Mouse (Mus musculus): ENCODE measurements around the gene Mapk13. TPM values are rescaled to one million over a fixed set of nuclear protein-coding genes. Genes with fewer than 3 reads are reported as not detected.
A peak's percentile ranks its signal among the peaks of the same experiment; 100 is the strongest.

Mapk13 gene
- polyA plus RNA-seq, 1 experiment: 1.1 TPM

DNA sequence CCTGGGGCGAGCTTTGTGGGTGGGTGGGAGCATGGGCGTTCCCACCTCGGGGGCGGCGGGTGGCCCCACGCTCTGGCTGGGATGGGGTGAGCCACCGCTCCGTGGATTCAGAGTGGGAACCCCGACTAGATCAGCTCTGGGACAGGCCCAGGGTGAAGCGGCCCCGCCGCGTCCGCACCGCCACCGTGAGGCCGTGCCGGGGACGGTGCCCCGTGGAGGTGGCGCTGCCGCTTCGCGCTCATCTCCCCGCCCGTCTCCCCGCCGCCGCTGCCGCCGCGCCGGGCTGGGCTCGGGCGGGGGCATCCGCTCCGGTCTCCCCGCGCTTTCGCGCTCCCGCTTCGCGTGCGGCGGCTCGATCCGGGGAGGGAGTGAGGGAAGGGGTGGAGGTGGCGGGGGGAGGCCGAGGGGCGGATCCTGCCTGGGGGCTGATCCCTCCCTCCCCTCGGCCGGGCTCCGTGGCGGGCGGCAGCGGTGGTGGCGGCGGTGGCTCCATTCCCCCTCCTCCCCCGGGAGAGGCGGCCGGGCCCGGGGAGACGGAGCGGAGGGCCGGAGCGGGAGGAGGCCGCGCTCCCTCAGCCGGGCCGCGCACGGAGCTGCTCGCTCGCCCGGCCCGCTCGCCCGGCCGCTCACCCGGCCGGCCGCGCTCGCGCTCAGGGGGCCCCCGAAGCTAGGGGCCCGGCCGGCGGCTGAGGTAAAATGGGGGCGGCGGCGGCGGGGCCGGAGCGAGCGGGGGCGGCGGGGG lies 31.7 kb downstream of the Mapk13 start, which contains the start of gene Brpf3:
Gene Brpf3 (plus strand): TSS at position 420 of the 742 bp plus-strand sequence.
- H3K27me3 ChIP-seq (ENCODE audit: control insufficient read depth, insufficient read depth, low read length): no peaks in the 10 kb centered on the region
- TF ChIP-seq POLR2A (IDR thresholded peaks at IDR 0.05; ENCODE audit: low read depth, low read length) (no peak; the same call in 1 of the 2 replicates), CTCF (IDR thresholded peaks at IDR 0.05; ENCODE audit: extremely low read depth, insufficient read depth, insufficient read length, insufficient replicate concordance) (peak; percentile 51; the same call in 1 of the 2 replicates)
- WGBS: 1% methylated on average over 82 of the region's 99 CpGs
- DNase-seq (ENCODE audit: low read depth in 1 of 2, low spot score in 2 of 2): peak; percentile 36 to 74
- peaks cover 6% of the 10 kb centered on the region for H3K4me1 ChIP-seq (ENCODE audit: control insufficient read depth, insufficient read depth, insufficient read length)
- H3K27ac ChIP-seq (ENCODE audit: insufficient read depth, low read length): peak within 1 kb of the TSS; percentile 83
- no peaks in the 10 kb centered on the region; the same call in 1 of the 2 replicates for H3K36me3 ChIP-seq (ENCODE audit: control insufficient read depth, insufficient read depth, low read length)
- peak within 1 kb of the TSS; percentile 63 for H3K4me3 ChIP-seq (ENCODE audit: extremely low read depth, insufficient read depth, insufficient read length)

GRCm38 (mm10) chr17:28801474-28802005 lies 32.4 kb downstream of the Mapk13 start:
- 1% methylated on average over 41 of the region's 42 CpGs for WGBS
- TF ChIP-seq POLR2A (IDR thresholded peaks at IDR 0.05; ENCODE audit: low read depth, low read length): peak; percentile 90
- TF ChIP-seq CTCF (IDR thresholded peaks at IDR 0.05; ENCODE audit: extremely low read depth, insufficient read depth, insufficient read length, insufficient replicate concordance): no peak
- H3K27ac ChIP-seq (ENCODE audit: insufficient read depth, low read length): peak overlapping the region; percentile 83

GRCm38 (mm10) chr17:28802006-28802481 lies 32.9 kb downstream of the Mapk13 start:
- 2% methylated on average over 18 of the region's 18 CpGs for WGBS
- no peaks in the 10 kb centered on the region for H3K27me3 ChIP-seq (ENCODE audit: control insufficient read depth, insufficient read depth, low read length)
- H3K4me3 ChIP-seq (ENCODE audit: extremely low read depth, insufficient read depth, insufficient read length): peak overlapping the region; percentile 63
- H3K27ac ChIP-seq (ENCODE audit: insufficient read depth, low read length): no peak overlapping the region
- H3K36me3 ChIP-seq (ENCODE audit: control insufficient read depth, insufficient read depth, low read length): peaks cover 9% of the 10 kb centered on the region
- TF ChIP-seq POLR2A (IDR thresholded peaks at IDR 0.05; ENCODE audit: low read depth, low read length) (no peak), CTCF (IDR thresholded peaks at IDR 0.05; ENCODE audit: extremely low read depth, insufficient read depth, insufficient read length, insufficient replicate concordance) (no peak)
- H3K4me1 ChIP-seq (ENCODE audit: control insufficient read depth, insufficient read depth, insufficient read length): peaks cover 6% of the 10 kb centered on the region
- DNase-seq (ENCODE audit: low read depth in 1 of 2, low spot score in 2 of 2): peak in 1 of 2 experiments; percentile 17

More at GRCm38 (mm10) chr17:28801474-28802005, 32.4 kb downstream of the Mapk13 start:
- Histone ChIP-seq H3K36me3 (ENCODE audit: control insufficient read depth, insufficient read depth, low read length) (peaks cover 4% of the 10 kb centered on the region), H3K4me3 (ENCODE audit: extremely low read depth, insufficient read depth, insufficient read length) (peak overlapping the region; percentile 63), H3K27me3 (ENCODE audit: control insufficient read depth, insufficient read depth, low read length) (no peaks in the 10 kb centered on the region), H3K4me1 (ENCODE audit: control insufficient read depth, insufficient read depth, insufficient read length) (peaks cover 6% of the 10 kb centered on the region)
- DNase-seq (ENCODE audit: low read depth in 1 of 2, low spot score in 2 of 2): peak; percentile 96 to 99

DNA sequence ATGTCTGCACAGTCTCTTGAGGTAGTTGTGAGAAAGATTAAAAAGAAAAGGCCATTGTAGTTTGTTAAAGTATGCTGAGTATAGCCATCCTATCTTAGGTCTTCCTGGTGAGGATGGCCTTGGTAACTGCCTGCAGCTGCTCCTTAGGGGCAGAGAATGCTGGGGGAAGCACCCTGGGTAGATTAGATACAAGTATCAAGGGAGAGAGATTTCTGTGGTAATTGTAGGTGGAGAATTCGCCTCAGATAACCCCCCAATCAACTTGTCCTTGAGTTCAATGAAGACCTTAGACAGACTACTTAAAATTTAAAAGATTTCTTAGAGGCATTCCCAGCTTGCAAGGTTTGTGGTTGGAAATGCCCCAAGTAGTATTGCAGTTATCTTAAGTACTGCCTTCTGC lies 34.2 kb downstream of the Mapk13 start:
- Histone ChIP-seq H3K27ac (ENCODE audit: insufficient read depth, low read length) (no peak overlapping the region), H3K4me3 (ENCODE audit: extremely low read depth, insufficient read depth, insufficient read length) (no peak overlapping the region), H3K4me1 (ENCODE audit: control insufficient read depth, insufficient read depth, insufficient read length) (peaks cover 6% of the 10 kb centered on the region)

DNA sequence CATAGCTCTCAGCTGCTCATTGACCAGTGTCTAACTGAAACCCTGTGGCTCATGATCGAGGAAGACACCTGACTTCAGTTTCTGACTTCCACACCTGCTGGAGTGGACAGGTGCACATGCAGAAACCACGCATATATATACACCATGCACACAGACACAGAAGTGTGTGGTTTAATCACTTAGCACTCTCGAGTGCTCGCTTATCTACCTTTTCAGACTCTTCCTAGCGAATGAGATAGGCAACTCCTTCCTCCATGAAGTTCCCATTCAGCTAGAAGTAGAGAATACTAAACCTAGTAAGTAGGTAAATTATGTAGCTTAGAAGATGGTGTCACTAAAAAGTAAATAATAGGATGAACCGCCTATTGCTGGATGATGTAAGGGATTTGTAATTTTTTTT lies 35.9 kb downstream of the Mapk13 start:
- Histone ChIP-seq H3K27me3 (ENCODE audit: control insufficient read depth, insufficient read depth, low read length) (no peaks in the 10 kb centered on the region), H3K36me3 (ENCODE audit: control insufficient read depth, insufficient read depth, low read length) (peaks cover 14% of the 10 kb centered on the region), H3K27ac (ENCODE audit: insufficient read depth, low read length) (no peak overlapping the region), H3K4me1 (ENCODE audit: control insufficient read depth, insufficient read depth, insufficient read length) (peaks cover 4% of the 10 kb centered on the region; the same call in 1 of the 2 replicates), H3K4me3 (ENCODE audit: extremely low read depth, insufficient read depth, insufficient read length) (no peak overlapping the region)
- TF ChIP-seq CTCF (IDR thresholded peaks at IDR 0.05; ENCODE audit: extremely low read depth, insufficient read depth, insufficient read length, insufficient replicate concordance) (no peak), POLR2A (IDR thresholded peaks at IDR 0.05; ENCODE audit: low read depth, low read length) (no peak)
- no peak for DNase-seq (ENCODE audit: low read depth in 1 of 2, low spot score in 2 of 2)
- 78% methylated on average over 6 of the region's 6 CpGs for WGBS

More for the DNA sequence above, 34.2 kb downstream of the Mapk13 start:
- no peak for TF ChIP-seq CTCF (IDR thresholded peaks at IDR 0.05; ENCODE audit: extremely low read depth, insufficient read depth, insufficient read length, insufficient replicate concordance)
- no peak for TF ChIP-seq POLR2A (IDR thresholded peaks at IDR 0.05; ENCODE audit: low read depth, low read length)
- no peak for DNase-seq (ENCODE audit: low read depth in 1 of 2, low spot score in 2 of 2)
- 78% methylated on average over 1 of the region's 1 CpGs for WGBS
- Histone ChIP-seq H3K36me3 (ENCODE audit: control insufficient read depth, insufficient read depth, low read length) (peaks cover 14% of the 10 kb centered on the region), H3K27me3 (ENCODE audit: control insufficient read depth, insufficient read depth, low read length) (no peaks in the 10 kb centered on the region)

DNA sequence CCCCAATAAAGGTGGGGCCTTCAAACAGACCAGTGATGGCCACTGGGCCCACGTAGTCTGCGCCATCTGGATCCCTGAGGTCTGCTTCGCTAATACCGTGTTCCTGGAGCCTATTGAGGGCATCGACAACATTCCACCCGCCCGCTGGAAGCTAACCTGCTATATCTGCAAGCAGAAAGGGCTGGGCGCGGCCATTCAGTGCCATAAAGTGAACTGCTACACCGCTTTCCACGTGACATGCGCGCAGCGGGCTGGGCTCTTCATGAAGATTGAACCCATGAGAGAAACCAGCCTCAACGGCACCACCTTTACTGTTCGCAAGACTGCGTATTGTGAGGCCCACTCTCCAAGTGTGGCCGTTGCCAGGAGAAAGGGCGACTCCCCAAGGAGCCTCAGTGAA lies 37.7 kb downstream of the Mapk13 start:
- Histone ChIP-seq H3K4me3 (ENCODE audit: extremely low read depth, insufficient read depth, insufficient read length) (no peak overlapping the region), H3K27me3 (ENCODE audit: control insufficient read depth, insufficient read depth, low read length) (no peaks in the 10 kb centered on the region), H3K36me3 (ENCODE audit: control insufficient read depth, insufficient read depth, low read length) (peaks cover 19% of the 10 kb centered on the region), H3K4me1 (ENCODE audit: control insufficient read depth, insufficient read depth, insufficient read length) (no peaks in the 10 kb centered on the region), H3K27ac (ENCODE audit: insufficient read depth, low read length) (no peak overlapping the region)
- DNase-seq (ENCODE audit: low read depth in 1 of 2, low spot score in 2 of 2): no peak
- WGBS: 95% methylated on average over 19 of the region's 19 CpGs
- no peak for TF ChIP-seq POLR2A (IDR thresholded peaks at IDR 0.05; ENCODE audit: low read depth, low read length)
- TF ChIP-seq CTCF (IDR thresholded peaks at IDR 0.05; ENCODE audit: extremely low read depth, insufficient read depth, insufficient read length, insufficient replicate concordance): no peak
